Mouse (Mus musculus) heart, embryonic 12.5 days (tissue): Measurements from ENCODE around the gene Pds5a. TPM values are rescaled to one million over a fixed set of nuclear protein-coding genes. Genes with fewer than 3 reads are reported as not detected.

Experiments used
- ATAC-seq: fragments of 200-750 bp; cut with Nextera tagmentation; 2 replicates; pipeline ENCODE4 v1.8.0; 2017; ENCODE audit warnings: moderate TSS enrichment, moderate library complexity; ENCODE audit not compliant: insufficient number of reproducible peaks, low FRiP score
- H3K27ac ChIP-seq: fragments of 300-500 bp; sonication (generic); 2 replicates; pipeline ENCODE4 v1.5.1; 2016; ENCODE audit warnings: mild to moderate bottlenecking, moderate library complexity; ENCODE audit not compliant: poor library complexity, severe bottlenecking
- H3K27me3 ChIP-seq: fragments of 300-500 bp; sonication (generic); replicated peaks from 2 replicates; pipeline ENCODE4 v1.6.1; 2016; ENCODE audit warnings: mild to moderate bottlenecking, moderate library complexity
- H3K36me3 ChIP-seq: fragments of 300-500 bp; sonication (generic); 2 replicates; pipeline ENCODE4 v1.6.1; 2016; ENCODE audit warnings: mild to moderate bottlenecking, moderate library complexity
- H3K4me1 ChIP-seq: fragments of 300-500 bp; sonication (generic); replicated peaks from 2 replicates; pipeline ENCODE4 v1.6.1; 2016; ENCODE audit warnings: mild to moderate bottlenecking
- H3K4me2 ChIP-seq: fragments of 300-500 bp; sonication (generic); 2 replicates; pipeline ENCODE4 v1.6.1; 2016; ENCODE audit warnings: mild to moderate bottlenecking, moderate library complexity
- H3K4me3 ChIP-seq: fragments of 300-500 bp; sonication (generic); 2 replicates; pipeline ENCODE4 v1.5.1; 2016; ENCODE audit warnings: mild to moderate bottlenecking
- H3K9ac ChIP-seq: fragments of 300-500 bp; sonication (generic); 2 replicates; pipeline ENCODE4 v1.6.1; 2016; ENCODE audit warnings: mild to moderate bottlenecking, moderate library complexity
- H3K9me3 ChIP-seq: fragments of 300-500 bp; sonication (generic); replicated peaks from 2 replicates; pipeline ENCODE4 v1.6.1; 2016; ENCODE audit warnings: mild to moderate bottlenecking, moderate library complexity
- WGBS: fragments of 180-500 bp; shearing (Covaris S2); methylation state at CpG from one replicate; pipeline ENCODE4 v1.1.7; 2016; 5-methylcytosine and 5-hydroxymethylcytosine counted together
- polyA plus RNA-seq: library from polyadenylated mRNA; unstranded; fragments of >200 nt; fragmentation: Nextera tagmentation; extraction: Ambion mirVana; gene quantifications from 2 replicates; pipeline ENCODE4 v1.2.1, GENCODE M21; 2016

Gene Pds5a
- polyA plus RNA-seq, 1 experiment from 2014 or later, result 61.7 TPM

DNA sequence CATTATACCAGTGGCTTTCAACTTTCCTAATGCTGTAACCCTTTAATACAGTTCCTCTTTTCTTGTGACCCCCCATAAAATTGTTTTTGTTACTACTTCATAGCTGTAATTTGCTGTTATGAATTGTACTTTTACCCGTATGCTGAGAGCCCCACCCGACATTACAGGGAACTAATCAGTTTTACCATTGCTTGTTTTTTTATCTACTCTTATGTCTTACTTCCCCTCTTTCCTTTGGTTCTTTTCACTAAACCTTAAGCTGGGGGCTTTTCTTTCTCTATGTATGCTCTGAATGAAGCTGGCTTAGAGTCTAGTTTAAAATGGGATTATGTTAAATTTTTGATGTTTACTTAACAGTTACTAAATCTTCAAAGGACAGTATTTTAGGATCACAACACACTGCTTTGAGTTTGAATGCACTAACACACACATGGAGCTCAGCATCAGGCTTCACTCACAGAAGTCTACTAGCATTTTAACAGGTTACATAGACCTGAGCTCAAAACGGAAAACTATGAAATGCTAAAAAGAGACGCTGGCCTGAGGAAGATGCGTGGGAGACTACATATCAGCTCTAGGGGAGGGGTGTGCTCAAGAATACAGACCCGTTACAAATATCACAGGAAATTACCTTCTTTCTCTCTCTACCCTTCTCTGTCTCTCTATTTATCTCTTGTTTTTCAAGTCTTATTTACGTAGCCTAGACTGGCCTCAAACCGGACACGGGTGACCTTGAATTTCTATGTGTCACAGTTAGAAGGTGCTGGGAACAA is 84.7 kb downstream of the Pds5a start:
- H3K4me2 ChIP-seq, result no peak overlapping the region
- 0 out of 2 replicates have a peak overlapping the region, but pooled peaks have one; percentile 1 for H3K27ac ChIP-seq
- H3K4me1 ChIP-seq, result no peaks in the 10 kb centered on the region
- H3K9ac ChIP-seq, result no peak overlapping the region
- no peak overlapping the region for H3K4me3 ChIP-seq
- 74% methylated on average over 9 of the region's 9 CpGs for WGBS
- H3K9me3 ChIP-seq, result no peaks in the 10 kb centered on the region
- no peaks in the 10 kb centered on the region for H3K27me3 ChIP-seq
- peaks cover 53% of the 10 kb centered on the region for H3K36me3 ChIP-seq
- no peak for ATAC-seq

DNA sequence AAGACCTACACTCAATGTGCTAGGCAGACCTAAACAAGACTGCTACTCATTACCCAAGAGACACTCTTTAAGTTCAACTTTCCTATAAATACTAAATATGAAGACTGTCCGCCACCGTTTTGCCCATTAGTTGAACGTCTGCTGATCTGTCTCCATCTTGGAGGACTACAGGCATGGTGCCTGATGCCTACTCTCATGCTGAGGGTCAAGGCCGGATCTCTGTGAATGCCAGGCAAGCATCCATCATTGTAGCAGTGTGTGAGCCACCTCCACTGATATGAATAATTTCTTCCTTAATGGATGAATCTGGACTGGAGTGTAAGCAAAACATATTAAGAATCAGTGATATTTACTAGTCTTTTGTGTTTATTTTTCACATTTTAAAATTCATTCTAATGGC is 87.5 kb downstream of the Pds5a start:
- Histone ChIP-seq H3K9me3 (no peaks in the 10 kb centered on the region), H3K36me3 (peaks cover 40% of the 10 kb centered on the region), H3K27me3 (no peaks in the 10 kb centered on the region), H3K27ac (no peak overlapping the region), H3K4me1 (no peaks in the 10 kb centered on the region), H3K4me2 (no peak overlapping the region), H3K4me3 (no peak overlapping the region), H3K9ac (no peak overlapping the region)
- WGBS, result 88% methylated on average over 4 of the region's 4 CpGs
- no peak for ATAC-seq

GRCm38 (mm10) chr5:65609769-65610168 is 88.3 kb downstream of the Pds5a start:
- no peak overlapping the region for H3K9ac ChIP-seq
- no peak overlapping the region for H3K4me3 ChIP-seq
- H3K4me2 ChIP-seq, result no peak overlapping the region
- WGBS, result 88% methylated on average over 5 of the region's 5 CpGs
- no peaks in the 10 kb centered on the region for H3K9me3 ChIP-seq
- H3K36me3 ChIP-seq, result peaks cover 34% of the 10 kb centered on the region
- peaks cover 2% of the 10 kb centered on the region; the same call in 1 of the 2 replicates for H3K4me1 ChIP-seq
- no peaks in the 10 kb centered on the region for H3K27me3 ChIP-seq
- H3K27ac ChIP-seq, result no peak overlapping the region
- ATAC-seq, result no peak

DNA sequence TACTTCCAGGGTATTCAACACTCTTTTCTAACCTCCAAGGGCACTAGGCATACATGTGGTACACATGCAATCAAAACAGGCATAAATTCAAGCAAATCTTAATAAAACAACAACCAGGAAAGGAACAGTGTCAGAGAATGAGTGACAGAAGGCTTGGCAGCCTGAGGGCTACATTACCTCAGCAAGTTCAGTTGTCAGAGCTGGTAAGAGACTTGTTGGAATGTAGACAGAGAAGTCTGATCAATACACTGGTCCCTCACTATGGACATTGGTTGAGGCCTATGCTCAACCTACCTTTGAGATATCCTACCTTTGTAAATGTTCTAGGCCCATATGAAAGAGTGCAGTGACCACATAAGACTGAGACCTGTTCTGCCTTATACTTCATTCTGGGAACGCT is 91.3 kb downstream of the Pds5a start:
- ATAC-seq, result no peak
- Histone ChIP-seq H3K9ac (no peak overlapping the region), H3K9me3 (no peaks in the 10 kb centered on the region), H3K27ac (no peak overlapping the region), H3K4me2 (no peak overlapping the region), H3K36me3 (peaks cover 30% of the 10 kb centered on the region), H3K4me1 (peaks cover 2% of the 10 kb centered on the region; the same call in 1 of the 2 replicates), H3K27me3 (no peaks in the 10 kb centered on the region), H3K4me3 (no peak overlapping the region)
- 93% methylated on average over 1 of the region's 1 CpGs for WGBS

GRCm38 (mm10) chr5:65599681-65600080 is 98.4 kb downstream of the Pds5a start:
- H3K4me3 ChIP-seq, result no peak overlapping the region

GRCm38 (mm10) chr5:65592421-65592820 is 105.7 kb downstream of the Pds5a start:
- H3K27me3 ChIP-seq, result no peaks in the 10 kb centered on the region
- no peak overlapping the region for H3K9ac ChIP-seq
- 86% methylated on average over 2 of the region's 2 CpGs for WGBS
- ATAC-seq, result no peak
- H3K36me3 ChIP-seq, result peaks cover 31% of the 10 kb centered on the region
- H3K4me2 ChIP-seq, result no peak overlapping the region
- H3K27ac ChIP-seq, result no peak overlapping the region
- peaks cover 4% of the 10 kb centered on the region; the same call in 1 of the 2 replicates for H3K4me1 ChIP-seq
- no peak overlapping the region for H3K4me3 ChIP-seq
- H3K9me3 ChIP-seq, result no peaks in the 10 kb centered on the region

More at GRCm38 (mm10) chr5:65599681-65600080, 98.4 kb downstream of the Pds5a start:
- Histone ChIP-seq H3K36me3 (peaks cover 36% of the 10 kb centered on the region), H3K9me3 (no peaks in the 10 kb centered on the region), H3K4me2 (no peak overlapping the region), H3K9ac (no peak overlapping the region), H3K27me3 (no peaks in the 10 kb centered on the region), H3K4me1 (peaks cover 1% of the 10 kb centered on the region; the same call in 1 of the 2 replicates), H3K27ac (no peak overlapping the region)
- ATAC-seq, result no peak
- 92% methylated on average over 7 of the region's 7 CpGs for WGBS

DNA sequence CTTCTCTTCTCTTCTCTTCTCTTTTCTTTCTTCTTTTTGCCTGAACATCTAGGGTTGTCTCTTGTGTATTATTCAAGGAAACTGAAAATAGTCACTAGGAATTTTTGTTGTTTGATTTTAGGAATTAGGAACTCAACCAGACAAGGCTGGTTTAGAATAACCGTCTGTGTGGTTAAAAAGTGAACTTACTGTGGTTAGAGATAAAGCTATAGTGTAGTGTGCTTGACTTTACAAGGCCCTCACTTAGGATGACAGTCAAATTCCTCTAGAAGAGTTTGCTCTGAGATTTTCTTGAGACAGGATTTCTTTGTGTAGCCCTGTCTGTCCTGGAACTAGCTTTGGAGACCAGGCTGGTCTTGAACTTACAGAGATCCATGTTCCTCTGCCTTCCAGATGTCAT is 107.9 kb downstream of the Pds5a start:
- no peak overlapping the region for H3K4me3 ChIP-seq
- WGBS, result 80% methylated on average over 1 of the region's 1 CpGs
- H3K4me1 ChIP-seq, result peaks cover 4% of the 10 kb centered on the region; the same call in 1 of the 2 replicates
- no peaks in the 10 kb centered on the region for H3K27me3 ChIP-seq
- no peaks in the 10 kb centered on the region for H3K9me3 ChIP-seq
- H3K27ac ChIP-seq, result no peak overlapping the region
- ATAC-seq, result no peak
- no peak overlapping the region for H3K4me2 ChIP-seq
- peaks cover 36% of the 10 kb centered on the region for H3K36me3 ChIP-seq
- no peak overlapping the region for H3K9ac ChIP-seq

GRCm38 (mm10) chr5:65586291-65586690 is 111.8 kb downstream of the Pds5a start:
- ATAC-seq, result no peak
- H3K27me3 ChIP-seq, result no peaks in the 10 kb centered on the region
- H3K36me3 ChIP-seq, result peaks cover 37% of the 10 kb centered on the region
- H3K9ac ChIP-seq, result no peak overlapping the region
- 77% methylated on average over 5 of the region's 5 CpGs for WGBS
- no peaks in the 10 kb centered on the region for H3K4me1 ChIP-seq
- no peak overlapping the region for H3K27ac ChIP-seq
- H3K4me3 ChIP-seq, result no peak overlapping the region
- no peaks in the 10 kb centered on the region for H3K9me3 ChIP-seq
- no peak overlapping the region for H3K4me2 ChIP-seq

GRCm38 (mm10) chr5:65578545-65578944 is 119.5 kb downstream of the Pds5a start:
- H3K4me2 ChIP-seq, result no peak overlapping the region
- H3K4me1 ChIP-seq, result peaks cover 5% of the 10 kb centered on the region; the same call in 1 of the 2 replicates
- WGBS, result 74% methylated on average over 3 of the region's 3 CpGs
- ATAC-seq, result no peak
- no peaks in the 10 kb centered on the region for H3K9me3 ChIP-seq
- H3K27ac ChIP-seq, result 0 out of 2 replicates have a peak overlapping the region, but pooled peaks have one; percentile 12
- H3K9ac ChIP-seq, result no peak overlapping the region
- H3K27me3 ChIP-seq, result no peaks in the 10 kb centered on the region
- peaks cover 26% of the 10 kb centered on the region for H3K36me3 ChIP-seq
- H3K4me3 ChIP-seq, result no peak overlapping the region

DNA sequence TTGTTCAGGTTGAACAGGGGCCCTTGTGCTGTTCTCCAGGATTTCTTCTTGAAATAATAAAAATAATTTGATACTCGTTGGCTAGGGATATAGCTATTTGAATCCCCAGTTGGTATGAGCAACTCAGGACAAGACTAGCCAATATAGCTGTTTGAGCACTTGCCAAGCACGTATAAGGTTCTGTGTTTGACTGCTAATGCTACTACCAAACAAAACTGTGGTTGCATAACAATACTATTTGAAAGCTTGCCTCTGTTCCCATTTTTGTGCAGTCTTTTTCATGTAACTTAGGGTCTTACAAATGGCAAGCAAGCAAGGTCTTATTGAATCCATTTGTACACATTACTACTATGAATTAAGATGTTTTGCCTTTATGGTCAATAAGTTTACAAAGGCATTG is 122.2 kb downstream of the Pds5a start:
- 87% methylated on average over 2 of the region's 2 CpGs for WGBS
- H3K9ac ChIP-seq, result no peak overlapping the region
- H3K4me3 ChIP-seq, result no peak overlapping the region
- peaks cover 22% of the 10 kb centered on the region for H3K36me3 ChIP-seq
- no peaks in the 10 kb centered on the region for H3K27me3 ChIP-seq
- no peak overlapping the region for H3K27ac ChIP-seq
- no peaks in the 10 kb centered on the region for H3K9me3 ChIP-seq
- peaks cover 5% of the 10 kb centered on the region; the same call in 1 of the 2 replicates for H3K4me1 ChIP-seq
- H3K4me2 ChIP-seq, result no peak overlapping the region
- no peak for ATAC-seq

GRCm38 (mm10) chr5:65574876-65575275 is 123.2 kb downstream of the Pds5a start:
- H3K4me1 ChIP-seq, result peaks cover 5% of the 10 kb centered on the region; the same call in 1 of the 2 replicates
- 80% methylated on average over 2 of the region's 2 CpGs for WGBS
- no peaks in the 10 kb centered on the region for H3K27me3 ChIP-seq
- peaks cover 20% of the 10 kb centered on the region for H3K36me3 ChIP-seq
- H3K4me3 ChIP-seq, result no peak overlapping the region
- no peaks in the 10 kb centered on the region for H3K9me3 ChIP-seq
- no peak overlapping the region for H3K4me2 ChIP-seq
- no peak overlapping the region for H3K9ac ChIP-seq
- H3K27ac ChIP-seq, result no peak overlapping the region
- no peak for ATAC-seq
